Mouse (Mus musculus): ENCODE results near the gene Npsr1. TPM values are rescaled to one million over a fixed set of nuclear protein-coding genes. Genes with fewer than 3 reads are reported as not detected.
A peak's percentile ranks its signal among the peaks of the same experiment; 100 is the strongest.

Npsr1 gene
- polyA plus RNA-seq (2015; fragmentation: Nextera tagmentation; extraction: Ambion mirVana): 0.10 TPM in 1 of 2 replicates, not detected in the other

DNA sequence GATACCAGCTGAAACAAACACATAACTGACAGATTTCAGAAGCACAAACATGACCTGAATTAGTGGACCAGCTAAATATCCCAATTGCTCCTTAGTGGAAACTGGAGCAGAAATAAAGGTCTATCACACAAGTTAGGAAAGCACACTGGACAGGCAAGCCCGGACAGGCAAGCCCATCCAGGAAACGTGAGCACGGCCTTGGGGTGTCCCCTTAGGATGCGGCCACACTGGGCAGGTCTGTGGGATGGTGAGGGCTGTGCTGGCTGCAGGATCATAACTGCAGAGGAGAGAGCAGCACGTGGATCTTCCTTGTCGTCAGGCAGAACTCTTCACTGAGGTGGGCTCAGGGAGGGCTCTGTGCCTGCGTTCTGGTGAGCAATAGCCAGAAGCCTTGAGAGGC, at the start of gene Npsr1:
TSS of gene Npsr1 (plus strand) at position 301 of the 400 bp plus-strand sequence.
- H3K4me3 ChIP-seq: no peak within 1 kb of the TSS
- H3K27me3 ChIP-seq (replicated peaks): no peaks in the 10 kb centered on the region
- no peaks in the 10 kb centered on the region for H3K4me1 ChIP-seq
- H3K4me2 ChIP-seq: no peak within 1 kb of the TSS
- H3K36me3 ChIP-seq (replicated peaks): no peaks in the 10 kb centered on the region
- H3K27ac ChIP-seq: no peak within 1 kb of the TSS
- ATAC-seq (replicated peaks): no peak
- no peak within 1 kb of the TSS for H3K9ac ChIP-seq
- no peaks in the 10 kb centered on the region for H3K9me3 ChIP-seq
- 77% methylated on average over 7 of the region's 7 CpGs for WGBS

DNA sequence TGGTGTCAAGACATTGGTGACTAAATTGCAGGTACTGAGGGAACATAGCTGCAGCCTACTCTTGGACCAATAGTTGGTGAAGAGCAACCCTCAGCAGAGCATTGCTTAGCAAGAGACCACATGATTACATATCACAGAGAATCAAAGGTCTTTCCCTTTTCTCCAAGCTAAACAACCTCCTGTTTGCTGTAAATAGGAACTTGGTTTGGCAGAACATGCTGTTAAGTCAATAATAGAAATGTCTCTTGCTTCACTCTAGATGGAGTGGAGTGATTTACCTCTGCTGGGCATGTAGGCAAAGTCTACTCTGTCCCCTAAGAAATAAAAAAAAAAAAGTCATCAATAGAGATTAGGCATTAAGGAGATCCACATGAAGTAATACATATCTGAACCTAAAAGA, 46.3 kb upstream of the Npsr1 start:
- Histone ChIP-seq H3K27ac (no peak overlapping the region), H3K4me2 (no peak overlapping the region), H3K27me3 (replicated peaks) (no peaks in the 10 kb centered on the region), H3K9me3 (no peaks in the 10 kb centered on the region), H3K9ac (no peak overlapping the region), H3K4me3 (no peak overlapping the region), H3K36me3 (replicated peaks) (no peaks in the 10 kb centered on the region), H3K4me1 (no peaks in the 10 kb centered on the region)
- no peak for ATAC-seq (replicated peaks)

DNA sequence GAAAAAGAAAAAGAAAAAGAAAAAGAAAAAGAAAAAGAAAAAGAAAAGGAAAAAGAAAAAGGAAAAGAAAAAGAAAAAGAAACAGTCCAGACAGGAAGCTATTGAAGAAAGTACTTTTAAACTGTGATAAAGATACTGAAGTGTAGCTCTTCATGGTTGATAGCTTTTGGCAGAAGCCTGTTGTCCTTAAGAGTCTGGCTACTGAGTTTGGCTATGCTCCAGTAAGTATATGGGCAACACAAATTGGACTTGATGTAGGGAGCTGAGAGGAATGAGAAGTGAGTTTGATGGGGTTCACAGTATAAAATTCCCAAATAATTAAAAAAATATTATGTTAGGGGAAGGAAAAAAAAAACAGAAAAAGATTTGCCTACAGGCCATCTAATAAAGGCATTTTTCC, 34.5 kb upstream of the Npsr1 start:
- no peaks in the 10 kb centered on the region for H3K9me3 ChIP-seq
- no peak for ATAC-seq (replicated peaks)
- no peak overlapping the region for H3K27ac ChIP-seq
- H3K4me2 ChIP-seq: no peak overlapping the region
- no peak overlapping the region for H3K4me3 ChIP-seq
- H3K27me3 ChIP-seq (replicated peaks): no peaks in the 10 kb centered on the region
- no peaks in the 10 kb centered on the region for H3K4me1 ChIP-seq
- H3K36me3 ChIP-seq (replicated peaks): no peaks in the 10 kb centered on the region
- H3K9ac ChIP-seq: no peak overlapping the region

DNA sequence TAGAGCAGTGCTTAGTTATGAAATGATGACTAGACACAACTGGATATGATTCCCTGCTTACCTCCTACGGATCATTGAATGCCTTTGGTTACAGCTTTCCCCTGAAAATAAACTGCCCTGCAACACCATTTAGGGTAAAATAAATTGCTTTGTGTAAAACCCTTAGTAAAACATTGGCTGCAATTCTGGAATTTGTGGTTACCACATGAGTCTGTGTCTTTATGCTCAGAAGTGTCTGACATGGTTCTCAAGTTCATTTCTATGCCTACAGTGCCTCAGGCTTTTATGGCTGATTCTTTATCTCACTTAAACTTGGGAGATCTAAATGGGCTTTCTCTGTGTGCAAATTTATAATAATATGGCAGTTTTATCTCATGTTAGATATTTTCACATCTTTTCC, 26.1 kb upstream of the Npsr1 start:
- Histone ChIP-seq H3K36me3 (replicated peaks) (no peaks in the 10 kb centered on the region), H3K4me3 (no peak overlapping the region), H3K27me3 (replicated peaks) (no peaks in the 10 kb centered on the region), H3K9me3 (no peaks in the 10 kb centered on the region), H3K27ac (no peak overlapping the region), H3K9ac (no peak overlapping the region), H3K4me2 (no peak overlapping the region), H3K4me1 (no peaks in the 10 kb centered on the region)
- no peak for ATAC-seq (replicated peaks)
- WGBS: 80% methylated on average over 1 of the region's 1 CpGs

DNA sequence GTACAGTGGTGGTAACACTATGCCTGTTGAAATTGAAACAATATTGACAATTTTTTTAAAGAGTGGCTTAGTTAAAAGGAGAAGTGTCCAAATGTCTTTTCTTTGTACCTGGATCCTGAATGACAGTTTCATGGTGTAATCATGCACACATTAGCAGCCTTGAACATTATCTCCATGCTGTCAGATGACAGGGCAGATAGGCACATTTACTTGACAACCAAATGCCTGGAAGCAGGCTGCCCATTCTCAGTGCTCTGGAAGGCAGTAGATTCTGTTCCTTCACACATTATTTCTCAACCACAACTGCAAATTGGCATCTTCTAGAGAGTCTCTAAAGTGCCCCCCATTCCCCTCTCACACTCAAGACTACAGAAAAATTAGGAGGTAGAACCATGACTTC, 20.2 kb upstream of the Npsr1 start:
- H3K9ac ChIP-seq: no peak overlapping the region
- no peak for ATAC-seq (replicated peaks)
- H3K4me2 ChIP-seq: no peak overlapping the region
- no peak overlapping the region for H3K4me3 ChIP-seq
- no peaks in the 10 kb centered on the region for H3K27me3 ChIP-seq (replicated peaks)
- no peak overlapping the region for H3K27ac ChIP-seq
- no peaks in the 10 kb centered on the region for H3K36me3 ChIP-seq (replicated peaks)
- H3K4me1 ChIP-seq: no peaks in the 10 kb centered on the region
- H3K9me3 ChIP-seq: no peaks in the 10 kb centered on the region

DNA sequence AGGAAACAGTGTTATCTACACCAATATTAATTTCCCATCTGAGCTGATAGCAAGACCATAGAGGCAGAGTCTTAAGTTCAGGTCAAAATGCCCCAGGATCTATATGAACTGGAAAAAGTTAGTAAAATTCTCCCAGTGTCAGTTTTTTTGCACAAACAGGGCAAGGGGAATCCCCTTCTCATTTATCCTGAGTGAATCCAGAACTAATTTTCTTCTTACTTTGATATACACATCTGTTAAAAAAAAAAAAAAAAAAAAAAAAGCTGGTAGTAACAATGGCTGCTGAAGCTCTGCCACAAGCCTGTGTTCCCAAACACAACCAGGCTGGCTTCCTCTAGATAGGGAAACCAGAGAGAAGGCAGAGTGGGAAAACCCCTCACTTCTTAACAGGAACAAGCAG, 5.9 kb upstream of the Npsr1 start:
- H3K9me3 ChIP-seq: no peaks in the 10 kb centered on the region
- ATAC-seq (replicated peaks): no peak
- no peaks in the 10 kb centered on the region for H3K4me1 ChIP-seq
- H3K27me3 ChIP-seq (replicated peaks): no peaks in the 10 kb centered on the region
- no peak overlapping the region for H3K4me2 ChIP-seq
- no peak overlapping the region for H3K9ac ChIP-seq
- no peaks in the 10 kb centered on the region for H3K36me3 ChIP-seq (replicated peaks)
- H3K27ac ChIP-seq: no peak overlapping the region
- no peak overlapping the region for H3K4me3 ChIP-seq

DNA sequence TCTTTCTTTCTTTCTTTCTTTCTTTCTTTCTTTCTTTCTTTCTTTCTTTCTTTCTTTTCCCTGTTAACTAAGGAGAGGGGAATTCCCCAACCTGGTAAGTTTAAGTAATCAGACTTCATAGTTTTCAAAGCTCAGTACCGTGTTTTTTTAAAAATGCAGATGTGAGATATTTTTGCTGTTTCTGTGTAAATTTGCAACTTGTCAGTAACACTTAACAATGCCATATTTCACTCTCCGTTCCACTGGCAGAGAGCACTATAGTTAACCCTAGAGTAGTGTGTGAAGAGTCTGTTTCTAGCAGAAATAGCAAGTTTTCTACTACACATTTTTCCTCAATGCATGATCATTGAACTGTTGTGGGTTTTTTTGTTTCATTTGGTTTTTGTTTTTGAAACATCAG, 730 bp downstream of the Npsr1 start:
- Histone ChIP-seq H3K4me2 (no peak overlapping the region), H3K27me3 (replicated peaks) (no peaks in the 10 kb centered on the region), H3K4me3 (no peak overlapping the region), H3K27ac (no peak overlapping the region), H3K36me3 (replicated peaks) (no peaks in the 10 kb centered on the region), H3K4me1 (no peaks in the 10 kb centered on the region), H3K9ac (no peak overlapping the region), H3K9me3 (no peaks in the 10 kb centered on the region)
- 78% methylated on average over 2 of the region's 2 CpGs for WGBS
- ATAC-seq (replicated peaks): no peak

DNA sequence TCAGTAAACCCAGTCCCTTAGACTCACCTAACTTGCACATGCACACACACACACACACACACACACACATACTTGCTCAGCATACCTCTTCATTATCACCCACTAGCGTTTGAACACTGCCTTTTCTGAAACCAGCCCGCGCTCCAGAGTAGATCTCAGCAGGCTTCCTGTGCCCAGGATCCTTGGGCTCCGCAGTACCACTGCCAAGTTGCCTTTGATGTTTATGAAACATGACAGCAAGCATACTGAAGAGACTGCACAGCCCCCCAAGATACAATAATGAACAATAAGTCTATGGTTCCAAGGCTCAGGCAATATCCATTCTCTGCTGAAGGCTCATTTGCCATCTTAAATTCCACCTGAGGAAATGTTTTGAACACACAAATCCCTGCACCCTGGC, 1.8 kb downstream of the Npsr1 start:
- 57% methylated on average over 4 of the region's 4 CpGs for WGBS
- Histone ChIP-seq H3K4me3 (no peak overlapping the region), H3K9me3 (no peaks in the 10 kb centered on the region), H3K27ac (no peak overlapping the region), H3K4me1 (no peaks in the 10 kb centered on the region), H3K36me3 (replicated peaks) (no peaks in the 10 kb centered on the region), H3K27me3 (replicated peaks) (no peaks in the 10 kb centered on the region), H3K9ac (no peak overlapping the region), H3K4me2 (no peak overlapping the region)
- peak; percentile 54; the same call in 1 of the 2 replicates for ATAC-seq (replicated peaks)

DNA sequence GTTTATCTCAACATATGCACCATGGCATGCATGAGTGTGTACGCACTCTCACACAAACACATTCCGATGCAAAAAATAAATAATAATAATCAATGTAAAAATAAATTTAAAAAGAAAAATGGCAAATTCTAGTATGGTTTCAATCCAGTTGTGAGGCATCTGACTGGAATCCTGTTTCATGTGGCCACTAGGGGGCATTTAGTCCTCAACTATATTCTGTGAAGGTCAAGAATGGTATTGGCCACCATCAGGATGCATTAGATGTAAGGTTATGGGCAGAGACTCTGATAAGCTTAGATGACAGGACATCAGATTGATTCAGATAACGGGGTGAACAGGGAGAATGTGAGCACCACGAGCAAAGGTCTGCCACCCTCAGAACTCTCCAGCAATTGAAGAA, 21.6 kb downstream of the Npsr1 start:
- WGBS: 59% methylated on average over 4 of the region's 4 CpGs
- H3K4me1 ChIP-seq: no peaks in the 10 kb centered on the region
- ATAC-seq (replicated peaks): no peak
- no peak overlapping the region for H3K9ac ChIP-seq
- H3K4me3 ChIP-seq: no peak overlapping the region
- H3K4me2 ChIP-seq: no peak overlapping the region
- H3K27me3 ChIP-seq (replicated peaks): no peaks in the 10 kb centered on the region
- no peak overlapping the region for H3K27ac ChIP-seq
- no peaks in the 10 kb centered on the region for H3K9me3 ChIP-seq
- H3K36me3 ChIP-seq (replicated peaks): no peaks in the 10 kb centered on the region

DNA sequence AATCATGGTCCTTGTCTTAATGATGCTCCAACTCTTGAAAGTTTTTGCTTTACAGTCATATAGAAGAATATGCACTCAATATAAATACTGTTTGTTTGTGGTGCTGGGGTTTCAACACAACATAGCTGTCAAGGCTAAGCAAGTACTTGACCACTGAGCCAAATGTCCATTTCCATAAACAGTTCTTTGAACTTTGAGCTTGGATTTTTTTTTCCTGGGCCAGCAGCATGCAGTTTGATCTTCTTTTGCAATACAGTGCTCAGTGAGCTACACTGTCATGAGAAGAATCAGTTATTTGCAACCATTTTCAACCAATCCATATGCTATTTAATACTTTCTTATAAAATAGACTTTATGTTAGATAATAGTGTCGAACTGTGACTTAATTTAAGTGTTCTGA, 35.3 kb downstream of the Npsr1 start:
- no peak for ATAC-seq (replicated peaks)
- Histone ChIP-seq H3K4me3 (no peak overlapping the region), H3K4me2 (no peak overlapping the region), H3K27ac (no peak overlapping the region), H3K4me1 (no peaks in the 10 kb centered on the region), H3K9ac (no peak overlapping the region), H3K9me3 (no peaks in the 10 kb centered on the region), H3K27me3 (replicated peaks) (no peaks in the 10 kb centered on the region), H3K36me3 (replicated peaks) (no peaks in the 10 kb centered on the region)
- 90% methylated on average over 1 of the region's 1 CpGs for WGBS

DNA sequence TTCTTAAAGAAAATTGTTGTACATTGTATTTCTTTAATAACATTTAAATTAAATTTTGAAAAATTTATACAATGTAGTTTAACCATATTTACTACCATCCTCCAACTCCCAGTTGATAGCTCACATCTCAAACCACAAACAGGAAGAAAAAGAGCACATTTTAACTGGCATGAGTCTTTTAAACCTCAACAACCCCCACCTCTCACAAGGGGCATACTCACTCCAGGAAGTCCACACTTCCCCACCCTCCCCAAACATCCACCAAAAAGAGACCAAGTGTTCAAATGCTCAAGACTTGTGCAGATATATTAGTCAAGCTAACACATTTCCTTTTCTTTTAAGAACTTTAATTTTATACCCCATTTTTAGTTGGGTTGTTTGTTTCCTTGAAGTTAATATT, 38.6 kb downstream of the Npsr1 start:
- H3K4me3 ChIP-seq: no peak overlapping the region
- H3K27me3 ChIP-seq (replicated peaks): no peaks in the 10 kb centered on the region
- H3K9ac ChIP-seq: no peak overlapping the region
- H3K9me3 ChIP-seq: no peaks in the 10 kb centered on the region
- H3K36me3 ChIP-seq (replicated peaks): no peaks in the 10 kb centered on the region
- H3K27ac ChIP-seq: no peak overlapping the region
- no peak overlapping the region for H3K4me2 ChIP-seq
- no peaks in the 10 kb centered on the region for H3K4me1 ChIP-seq
- no peak for ATAC-seq (replicated peaks)

DNA sequence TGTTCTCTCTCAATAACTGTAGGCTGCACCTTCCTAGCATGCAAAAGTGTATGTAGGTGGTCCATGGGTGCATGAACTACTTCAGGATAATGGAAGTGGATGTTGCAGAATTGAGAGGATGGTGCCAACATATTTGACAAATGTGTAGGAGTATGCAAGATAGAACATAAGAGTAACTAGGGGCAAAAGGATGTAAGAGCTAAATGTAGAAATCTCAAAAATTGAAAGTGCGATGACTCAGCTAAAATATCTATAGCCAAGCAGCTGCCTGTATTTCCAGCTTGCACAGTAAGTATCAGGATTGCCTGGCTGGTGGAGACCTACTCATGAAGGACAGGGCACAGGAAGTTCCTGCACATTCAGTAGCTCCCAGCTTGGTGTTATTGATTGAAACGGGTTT, 46.5 kb downstream of the Npsr1 start:
- Histone ChIP-seq H3K4me2 (no peak overlapping the region), H3K9ac (no peak overlapping the region), H3K27me3 (replicated peaks) (no peaks in the 10 kb centered on the region), H3K4me3 (no peak overlapping the region), H3K27ac (no peak overlapping the region), H3K36me3 (replicated peaks) (no peaks in the 10 kb centered on the region), H3K9me3 (no peaks in the 10 kb centered on the region), H3K4me1 (no peaks in the 10 kb centered on the region)
- 96% methylated on average over 2 of the region's 2 CpGs for WGBS
- no peak for ATAC-seq (replicated peaks)

DNA sequence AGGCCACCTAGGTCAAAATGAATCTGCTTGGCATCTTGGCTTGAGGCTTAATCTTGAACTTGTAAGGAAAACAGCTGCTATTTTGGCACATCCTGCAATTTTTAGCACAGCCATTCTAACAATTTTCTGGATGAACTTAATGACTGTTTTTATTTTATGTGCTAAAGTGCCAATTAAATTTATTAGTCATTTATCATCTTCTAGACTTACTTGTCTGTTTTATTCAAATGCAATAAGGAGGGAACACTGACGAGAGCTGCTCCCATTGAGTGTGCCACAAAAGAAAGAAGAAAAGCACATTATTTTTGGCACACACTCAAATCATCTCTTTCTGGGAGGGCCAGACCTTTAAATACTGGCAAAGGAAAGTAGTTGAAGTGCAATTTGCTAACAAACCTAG, 59.4 kb downstream of the Npsr1 start:
- no peak for ATAC-seq (replicated peaks)
- no peaks in the 10 kb centered on the region for H3K36me3 ChIP-seq (replicated peaks)
- H3K9me3 ChIP-seq: no peaks in the 10 kb centered on the region
- H3K4me3 ChIP-seq: no peak overlapping the region
- WGBS: 51% methylated on average over 1 of the region's 1 CpGs
- no peak overlapping the region for H3K27ac ChIP-seq
- no peaks in the 10 kb centered on the region for H3K4me1 ChIP-seq
- H3K4me2 ChIP-seq: no peak overlapping the region
- no peaks in the 10 kb centered on the region for H3K27me3 ChIP-seq (replicated peaks)
- H3K9ac ChIP-seq: no peak overlapping the region

DNA sequence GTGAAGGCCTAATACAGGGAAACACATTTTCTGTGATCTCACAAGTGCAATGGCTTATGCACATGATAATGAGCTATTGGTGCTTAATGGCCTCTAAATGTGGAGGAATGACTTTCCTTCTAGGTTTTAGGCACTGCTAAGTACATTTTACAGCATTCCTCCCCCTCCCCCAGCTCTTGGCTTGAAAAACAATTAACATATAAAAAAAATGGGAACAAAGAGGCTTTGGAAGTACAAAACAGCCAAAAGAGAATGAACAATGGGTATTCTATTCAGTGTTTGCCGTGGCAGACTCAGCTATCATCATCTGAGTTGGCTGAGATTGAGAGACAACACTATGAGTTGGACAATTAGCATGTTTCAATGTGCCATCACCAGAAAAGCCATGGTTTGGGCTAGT, 62.6 kb downstream of the Npsr1 start:
- ATAC-seq (replicated peaks): no peak
- 9% methylated on average over 1 of the region's 1 CpGs for WGBS
- H3K4me3 ChIP-seq: no peak overlapping the region
- no peak overlapping the region for H3K4me2 ChIP-seq
- no peak overlapping the region for H3K9ac ChIP-seq
- no peaks in the 10 kb centered on the region for H3K27me3 ChIP-seq (replicated peaks)
- H3K9me3 ChIP-seq: no peaks in the 10 kb centered on the region
- H3K4me1 ChIP-seq: no peaks in the 10 kb centered on the region
- H3K36me3 ChIP-seq (replicated peaks): no peaks in the 10 kb centered on the region
- H3K27ac ChIP-seq: no peak overlapping the region

All from midbrain, embryonic 15.5 days (tissue).